Mouse (Mus musculus) kidney, adult 2 months (tissue): ENCODE measurements around the gene Parp16.

ENCODE experiments used
- CTCF ChIP-seq: fragments of 200-500 bp; conservative IDR thresholded peaks from 2 replicates; pipeline ENCODE4 v1.5.1; 2011; ENCODE audit warnings: low read depth, mild to moderate bottlenecking, control low read depth, low read length, moderate library complexity, mixed read lengths; ENCODE audit not compliant: insufficient read depth, insufficient read length
- POLR2A ChIP-seq: fragments of 200-500 bp; IDR thresholded peaks from one replicate; pipeline ENCODE4 v1.6.1; 2011; ENCODE audit warnings: low read depth, low read length, control low read depth

DNA sequence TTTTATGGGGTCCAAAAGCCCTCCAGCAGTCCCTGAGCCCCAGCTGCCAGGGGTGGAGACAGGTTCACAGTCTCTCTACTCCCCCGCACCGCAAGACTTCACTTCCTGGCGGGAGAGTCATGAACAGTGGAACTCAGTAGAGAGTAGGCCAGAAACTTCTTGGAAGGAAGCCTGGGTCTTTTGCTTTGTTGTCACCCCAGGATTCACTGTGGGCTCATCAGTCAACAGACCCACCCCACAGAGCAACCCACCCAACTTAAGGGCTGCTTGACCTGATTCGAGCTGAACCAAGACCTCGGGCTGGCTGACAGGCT, 53.2 kb downstream of the Parp16 start:
- no peak for TF ChIP-seq CTCF
- TF ChIP-seq POLR2A = no peak
